Mouse (Mus musculus): ENCODE data around the gene Abi3bp.

GRCm38 (mm10) chr16:56498680-56499079 lies 21.0 kb downstream of the Abi3bp start:
- TF ChIP-seq POLR2A (IDR thresholded peaks at IDR 0.05; ENCODE audit: low read depth, low read length), result no peak
- no peak for TF ChIP-seq CTCF (IDR thresholded peaks at IDR 0.05; ENCODE audit: extremely low read depth, insufficient read length, insufficient replicate concordance, low read depth, low read length)

All from small intestine, adult 2 months (tissue).